Mouse (Mus musculus) C2C12 (cell line): Measurements from ENCODE around the gene Itga10. TPM values are rescaled to one million over a fixed set of nuclear protein-coding genes. Genes with fewer than 3 reads are reported as not detected.

Experiments used
- H3K27me3 ChIP-seq: one replicate; pipeline ENCODE4 v1.6.1; 2011; ENCODE audit not compliant: control insufficient read depth, insufficient read depth, insufficient read length
- H3K36me3 ChIP-seq: one replicate; pipeline ENCODE4 v1.6.1; 2011; ENCODE audit not compliant: control insufficient read depth, insufficient read depth
- H3K4me3 ChIP-seq: one replicate; pipeline ENCODE4 v1.5.1; 2011; ENCODE audit warnings: mild to moderate bottlenecking, control low read depth; ENCODE audit not compliant: poor library complexity, insufficient read depth, severe bottlenecking
- H3K79me2 ChIP-seq: one replicate; pipeline ENCODE4 v1.6.1; 2011; ENCODE audit not compliant: control insufficient read depth, insufficient read depth
- H3K79me3 ChIP-seq: one replicate; pipeline ENCODE4 v1.6.1; 2011; ENCODE audit warnings: low read depth, control low read depth
- H3ac ChIP-seq: one replicate; pipeline ENCODE3; 2011; ENCODE audit warnings: low read depth; ENCODE audit not compliant: control insufficient read depth, insufficient read length
- CEBPB ChIP-seq: IDR thresholded peaks from one replicate; pipeline ENCODE4 v1.6.1; 2011; ENCODE audit warnings: low read depth, mild to moderate bottlenecking, control low read depth, moderate library complexity
- CTCF ChIP-seq: IDR thresholded peaks from one replicate; pipeline ENCODE4 v1.5.1; 2011; ENCODE audit not compliant: control insufficient read depth, insufficient read depth, insufficient read length
- FOSL1 ChIP-seq: IDR thresholded peaks from one replicate; pipeline ENCODE4 v1.8.0; 2011; ENCODE audit warnings: mild to moderate bottlenecking, low read length; ENCODE audit not compliant: poor library complexity, insufficient read depth, severe bottlenecking
- MAX ChIP-seq: IDR thresholded peaks from one replicate; pipeline ENCODE4 v1.6.1; 2011; ENCODE audit warnings: mild to moderate bottlenecking, control low read depth
- MYOD1 ChIP-seq: IDR thresholded peaks from one replicate; pipeline ENCODE4 v1.6.1; 2011; ENCODE audit warnings: low read depth; ENCODE audit not compliant: control insufficient read depth, insufficient read length
- MYOG ChIP-seq: IDR thresholded peaks from one replicate; pipeline ENCODE4 v1.6.1; 2011; ENCODE audit not compliant: control insufficient read depth, insufficient read length; ENCODE audit errors: extremely low read depth
- USF1 ChIP-seq: IDR thresholded peaks from one replicate; pipeline ENCODE4 v1.6.1; 2011; ENCODE audit warnings: low read depth, mild to moderate bottlenecking, control low read depth, moderate library complexity
- polyA plus RNA-seq: library from polyadenylated mRNA; unstranded; fragments of >200 nt; fragmentation: generic; extraction: Trizol; gene quantifications from one replicate; pipeline ENCODE4 v1.2.1, GENCODE M21; 2012; ENCODE audit warnings: missing spikeins

Gene Itga10
- polyA plus RNA-seq, 1 experiment, result 1.2 TPM

DNA sequence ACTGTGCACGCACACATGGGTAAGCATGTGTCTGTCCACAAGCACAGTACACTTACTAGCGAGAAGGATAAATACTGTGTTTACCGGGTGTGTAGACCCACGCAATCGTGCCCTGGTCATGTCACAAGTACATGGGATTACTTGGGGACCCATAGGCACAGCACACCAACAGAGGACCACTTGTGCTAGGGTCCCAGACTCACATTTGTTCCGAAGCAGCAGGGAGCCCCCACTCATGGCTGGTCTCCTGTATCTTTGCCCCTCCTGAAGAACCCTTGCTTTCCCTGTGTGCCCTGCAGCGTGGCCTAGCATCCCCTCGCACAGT, 46.4 kb upstream of the Itga10 start:
- H3ac ChIP-seq, result no peak overlapping the region
- TF ChIP-seq CEBPB (no peak), FOSL1 (no peak), MYOD1 (no peak), MAX (no peak), MYOG (no peak), CTCF (no peak), USF1 (no peak)
- peaks cover 6% of the 10 kb centered on the region for H3K36me3 ChIP-seq
- H3K27me3 ChIP-seq, result no peaks in the 10 kb centered on the region
- no peak overlapping the region for H3K4me3 ChIP-seq
- peaks cover 17% of the 10 kb centered on the region for H3K79me3 ChIP-seq
- H3K79me2 ChIP-seq, result peaks cover 27% of the 10 kb centered on the region

DNA sequence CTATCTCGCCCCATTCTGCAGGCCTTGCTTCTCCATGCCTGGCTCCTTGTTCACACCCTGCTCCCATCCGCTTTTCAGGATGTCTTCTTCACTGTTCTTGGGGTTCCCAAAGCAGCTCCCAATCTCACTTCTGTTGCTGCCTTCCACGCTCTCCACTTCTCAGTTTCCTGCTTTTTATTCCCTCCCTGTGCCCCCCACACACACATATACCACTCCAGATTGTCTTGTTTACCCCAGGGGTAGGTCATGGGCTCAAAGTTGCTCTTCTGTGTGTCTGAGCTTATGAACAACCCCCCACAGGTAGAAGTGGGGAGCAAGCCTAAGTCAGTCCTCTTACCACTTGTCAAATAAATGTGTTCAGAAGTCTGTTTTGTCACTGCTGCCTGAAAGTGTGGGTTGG, 46.0 kb upstream of the Itga10 start:
- peaks cover 20% of the 10 kb centered on the region for H3K79me3 ChIP-seq
- H3ac ChIP-seq, result no peak overlapping the region
- peaks cover 9% of the 10 kb centered on the region for H3K36me3 ChIP-seq
- H3K79me2 ChIP-seq, result peaks cover 31% of the 10 kb centered on the region
- no peaks in the 10 kb centered on the region for H3K27me3 ChIP-seq
- TF ChIP-seq MYOG, result no peak
- H3K4me3 ChIP-seq, result no peak overlapping the region

DNA sequence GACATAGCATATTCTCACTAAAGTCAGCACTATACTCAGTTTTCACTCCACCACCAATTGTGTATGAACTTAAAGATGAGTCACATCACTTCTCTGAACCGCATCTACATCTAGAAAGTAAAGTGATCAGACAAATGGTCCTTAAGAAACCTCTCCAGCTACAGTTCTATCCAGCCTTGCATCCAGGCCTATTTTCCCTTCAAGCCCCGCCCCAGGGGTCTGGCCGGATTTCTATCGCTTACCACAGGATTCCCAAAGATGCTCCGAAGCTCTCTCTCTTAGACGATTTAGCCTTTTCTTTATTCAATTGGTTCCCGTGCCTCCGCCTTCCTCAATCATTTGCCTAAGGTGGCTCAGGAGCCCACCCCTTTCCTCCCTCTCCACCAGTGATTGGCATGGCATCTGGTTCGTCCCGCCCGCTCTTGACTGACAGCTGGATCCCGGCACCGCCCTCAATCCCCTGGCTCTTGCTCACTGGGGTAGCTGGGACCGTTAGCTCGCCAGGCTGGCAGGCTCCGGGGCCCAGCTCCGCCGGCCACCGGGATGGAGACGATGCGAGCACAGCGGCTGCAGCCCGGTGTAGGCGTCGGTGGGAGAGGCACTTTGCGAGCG, 44.6 kb upstream of the Itga10 start, which contains the start of gene Lix1l:
Gene Lix1l (plus strand): TSS at position 511 of the 612 bp plus-strand sequence.
- Histone ChIP-seq H3ac (peak within 1 kb of the TSS; percentile 83), H3K79me3 (peaks cover 25% of the 10 kb centered on the region), H3K27me3 (no peaks in the 10 kb centered on the region), H3K36me3 (peaks cover 10% of the 10 kb centered on the region), H3K4me3 (peak within 1 kb of the TSS; percentile 44), H3K79me2 (peaks cover 43% of the 10 kb centered on the region)
- no peak for TF ChIP-seq FOSL1

DNA sequence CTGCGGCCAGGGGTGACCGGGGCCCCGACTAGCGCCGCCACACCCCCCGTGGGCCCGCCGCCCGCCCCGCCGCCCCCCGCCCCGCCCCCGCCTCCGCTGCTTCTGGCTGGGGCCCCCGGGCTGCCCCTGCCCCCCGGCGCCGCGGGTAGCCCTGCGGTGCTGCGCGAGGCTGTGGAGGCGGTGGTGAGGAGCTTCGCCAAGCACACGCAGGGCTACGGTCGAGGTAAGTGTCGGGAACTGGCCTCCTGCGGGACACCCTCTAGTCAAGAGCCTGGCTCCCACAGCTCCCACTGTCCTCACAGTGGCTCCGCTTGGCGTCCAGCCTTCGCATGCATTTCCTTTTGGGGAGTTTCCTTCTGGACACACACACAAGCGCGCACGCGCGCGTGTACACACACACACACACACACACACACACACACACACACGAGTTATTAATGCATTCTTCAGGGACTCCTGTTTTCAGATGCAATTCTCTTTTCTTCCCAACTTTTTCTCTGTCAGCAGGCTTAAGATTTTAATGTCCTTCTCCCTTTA, 44.1 kb upstream of the Itga10 start:
- Histone ChIP-seq H3K79me3 (peaks cover 25% of the 10 kb centered on the region), H3K36me3 (peaks cover 10% of the 10 kb centered on the region), H3ac (peak overlapping the region; percentile 83), H3K27me3 (no peaks in the 10 kb centered on the region), H3K79me2 (peaks cover 43% of the 10 kb centered on the region), H3K4me3 (peak overlapping the region; percentile 44)
- TF ChIP-seq USF1 (no peak), CEBPB (no peak), MYOG (no peak), CTCF (no peak), MYOD1 (no peak), MAX (no peak), FOSL1 (no peak)

DNA sequence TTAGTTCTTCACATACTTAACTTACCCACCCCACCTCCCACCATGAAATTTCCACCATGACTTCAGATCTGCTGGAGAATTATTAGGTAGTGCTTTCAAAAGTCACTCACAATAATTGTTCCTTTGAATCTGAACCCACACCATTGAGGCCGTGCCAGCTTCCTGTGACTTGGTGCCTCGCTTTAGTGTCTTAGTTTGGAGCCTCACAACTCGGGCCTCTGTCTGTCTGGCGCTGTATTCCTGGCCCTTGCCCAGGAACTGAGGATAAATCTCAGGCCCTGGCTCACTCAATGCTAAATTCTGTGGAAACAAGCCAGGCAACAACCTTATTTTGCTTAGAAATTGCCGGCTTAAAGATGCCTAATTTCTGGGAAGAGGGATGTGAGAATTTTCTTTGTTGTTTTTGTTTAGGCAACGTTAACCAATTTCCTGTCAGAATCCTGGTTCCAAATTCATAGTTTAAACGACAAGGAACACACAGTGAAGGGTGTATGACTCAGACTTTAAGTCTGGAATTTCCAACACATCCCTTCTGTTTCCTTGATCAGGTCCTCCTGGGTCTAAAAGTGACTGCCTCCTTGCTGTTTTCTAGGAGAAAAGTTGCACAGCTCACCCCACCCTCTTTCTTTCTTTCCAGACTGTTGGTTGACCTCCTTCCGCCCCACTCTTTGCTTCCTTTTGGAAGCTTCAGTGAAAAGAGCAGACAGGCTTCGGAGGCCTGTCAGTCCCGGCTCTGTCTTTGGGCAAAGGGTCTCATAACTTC, 43.3 kb upstream of the Itga10 start:
- Histone ChIP-seq H3ac (peak overlapping the region; percentile 60), H3K79me2 (peaks cover 47% of the 10 kb centered on the region), H3K79me3 (peaks cover 25% of the 10 kb centered on the region), H3K36me3 (peaks cover 10% of the 10 kb centered on the region), H3K27me3 (no peaks in the 10 kb centered on the region), H3K4me3 (peak overlapping the region; percentile 44)
- TF ChIP-seq CTCF (no peak), USF1 (no peak), MAX (no peak), CEBPB (no peak), FOSL1 (no peak), MYOD1 (no peak), MYOG (no peak)

DNA sequence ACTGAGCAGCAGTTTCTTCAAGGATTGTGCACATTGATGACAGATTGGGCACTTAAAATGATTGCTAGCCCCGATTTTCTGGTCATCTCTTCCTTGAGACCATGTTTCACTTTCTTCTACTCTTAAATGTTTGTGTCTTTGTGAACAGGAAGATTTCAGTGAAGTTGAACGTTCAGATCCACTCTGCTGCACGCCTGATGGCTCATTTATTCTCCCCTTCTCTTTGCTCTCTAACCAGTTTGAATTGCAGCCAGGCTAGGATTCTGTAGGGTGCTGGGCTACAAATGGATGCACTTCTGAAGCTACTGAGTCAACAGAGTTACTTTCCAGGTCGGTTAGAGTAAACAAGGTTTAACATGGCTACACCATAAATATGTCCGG, 42.7 kb upstream of the Itga10 start:
- no peaks in the 10 kb centered on the region for H3K27me3 ChIP-seq
- peaks cover 53% of the 10 kb centered on the region for H3K79me2 ChIP-seq
- no peak overlapping the region for H3K4me3 ChIP-seq
- H3K36me3 ChIP-seq, result peaks cover 10% of the 10 kb centered on the region
- no peak overlapping the region for H3ac ChIP-seq
- peaks cover 25% of the 10 kb centered on the region for H3K79me3 ChIP-seq
- no peak for TF ChIP-seq CEBPB
- TF ChIP-seq MYOG, result no peak
- TF ChIP-seq FOSL1, result no peak
